Mouse (Mus musculus): ENCODE results near the gene Tgm1.

The Tgm1 gene

DNA sequence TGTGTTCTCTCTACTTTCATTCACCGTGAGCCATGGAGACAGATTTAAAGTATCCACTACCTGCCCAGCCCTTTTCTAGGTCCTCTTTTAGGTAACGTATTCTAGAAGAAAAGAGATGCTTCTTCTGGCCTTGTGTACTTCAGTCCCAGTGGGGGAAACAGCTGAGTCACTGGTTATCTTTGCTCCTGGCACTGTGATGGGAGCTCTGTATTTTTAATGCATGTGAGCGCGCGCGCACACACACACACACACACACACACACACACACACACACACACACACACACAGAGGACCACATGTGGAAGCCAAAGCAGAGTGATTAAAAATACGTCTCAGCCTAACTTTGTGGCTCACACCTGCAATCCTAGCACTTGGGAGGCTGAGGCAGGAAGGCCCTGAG lies 9.7 kb upstream of the Tgm1 start:
- DNase-seq (ENCODE audit: low spot score), result no peak

DNA sequence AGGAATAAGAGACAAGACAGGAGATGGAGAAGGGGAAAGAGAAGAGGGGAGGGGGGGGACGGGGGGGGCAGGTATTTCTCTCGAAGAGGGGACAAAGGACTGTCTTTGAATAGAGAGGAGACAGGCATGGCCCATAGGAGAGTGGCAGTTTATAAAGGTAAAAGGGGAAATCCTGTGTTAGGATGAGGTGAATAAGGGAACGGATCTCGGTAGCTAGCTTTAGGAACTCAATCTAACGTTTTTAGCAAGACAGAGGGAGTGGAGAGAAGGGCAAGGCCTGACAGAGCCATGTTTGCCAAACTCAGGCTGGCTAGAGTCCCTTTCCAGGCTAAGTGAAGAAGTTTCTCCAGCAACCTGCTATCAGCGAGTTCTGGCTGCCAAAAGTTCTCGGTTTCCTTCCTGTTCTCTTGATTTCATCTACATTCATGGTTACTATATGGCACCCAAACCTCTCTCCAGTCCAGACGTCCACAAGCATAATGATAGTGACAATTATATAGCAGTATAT lies 8.8 kb upstream of the Tgm1 start:
- no peak for DNase-seq (ENCODE audit: low spot score)

DNA sequence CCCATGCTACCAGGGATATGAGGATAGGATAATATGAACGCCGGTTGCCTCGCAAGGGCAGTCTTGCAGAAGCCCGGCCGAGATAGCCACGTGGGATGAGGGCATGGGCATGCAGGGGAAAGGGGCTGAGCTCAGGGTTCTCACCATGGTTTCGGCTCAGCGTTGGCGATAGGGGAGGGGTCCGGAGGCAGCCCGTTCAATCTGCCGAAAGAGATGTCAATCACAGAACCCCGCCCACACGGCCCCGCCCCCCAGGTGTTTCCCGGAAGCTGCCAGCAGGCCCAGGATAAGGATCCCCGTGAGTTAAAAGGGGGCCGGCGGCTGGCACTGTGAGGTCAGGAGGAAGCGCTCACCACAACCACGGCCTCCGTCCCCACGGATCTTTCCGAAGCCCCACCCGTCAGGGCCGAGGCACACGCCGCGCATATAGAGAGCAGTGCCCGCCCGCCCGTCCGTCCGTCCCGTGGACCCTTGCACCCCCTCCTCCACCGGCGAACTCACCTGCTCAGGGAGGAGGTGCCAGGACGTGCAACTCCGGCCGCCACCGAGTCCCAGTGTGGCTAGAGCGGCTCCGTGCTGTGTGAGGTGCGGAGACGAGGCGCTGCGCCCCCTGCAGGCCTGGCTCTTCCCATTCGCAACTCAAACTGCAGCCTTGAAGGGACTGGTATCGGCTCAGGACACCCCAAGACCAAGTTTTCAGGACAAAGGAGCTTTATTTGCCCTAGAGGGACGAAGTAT lies 8.1 kb upstream of the Tgm1 start, which contains the start of gene Rabggta:
Rabggta (minus strand) TSS at position 564 of the 738 bp plus-strand sequence.
- peak; percentile 93 for DNase-seq (ENCODE audit: low spot score)

DNA sequence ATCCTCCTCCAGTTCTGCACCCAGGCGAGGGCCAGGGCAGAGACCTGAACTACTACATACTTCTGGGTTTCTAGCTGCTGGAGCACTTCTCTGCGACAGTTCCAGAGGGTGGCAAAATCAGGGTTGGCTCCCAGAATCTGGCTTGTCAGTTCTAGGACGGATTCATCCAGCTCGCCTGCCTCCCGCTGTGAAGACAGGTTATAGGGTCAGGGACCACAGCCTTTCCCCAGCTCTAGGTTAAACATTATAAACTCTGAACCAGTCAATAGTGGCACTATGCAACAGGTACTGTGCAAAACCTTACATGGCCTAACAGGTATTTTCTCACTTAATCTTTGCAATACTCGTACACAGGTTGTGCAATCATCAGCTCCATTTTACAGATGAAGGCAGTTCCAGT lies 7.3 kb upstream of the Tgm1 start:
- DNase-seq (ENCODE audit: low spot score), result no peak

DNA sequence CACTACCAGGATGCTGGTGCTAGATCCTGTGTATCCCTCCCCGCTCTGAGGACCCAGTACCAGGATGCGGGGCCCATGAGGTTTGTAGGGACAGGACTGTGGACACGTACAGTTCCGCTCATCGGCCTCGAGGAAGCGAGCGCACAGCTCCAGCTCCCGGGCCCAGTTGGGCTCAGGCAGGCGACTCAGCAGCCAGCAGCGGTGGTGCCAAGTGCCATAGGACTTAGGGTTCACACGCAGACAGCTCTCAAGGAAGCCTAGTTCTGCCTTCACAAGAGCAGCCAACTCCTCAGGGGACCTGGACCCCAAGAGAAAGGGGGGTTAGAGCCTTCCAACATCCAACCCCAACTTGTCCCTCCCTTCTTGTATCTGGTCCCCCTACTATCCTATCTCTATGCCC lies 6.9 kb upstream of the Tgm1 start:
- no peak for DNase-seq (ENCODE audit: low spot score)

DNA sequence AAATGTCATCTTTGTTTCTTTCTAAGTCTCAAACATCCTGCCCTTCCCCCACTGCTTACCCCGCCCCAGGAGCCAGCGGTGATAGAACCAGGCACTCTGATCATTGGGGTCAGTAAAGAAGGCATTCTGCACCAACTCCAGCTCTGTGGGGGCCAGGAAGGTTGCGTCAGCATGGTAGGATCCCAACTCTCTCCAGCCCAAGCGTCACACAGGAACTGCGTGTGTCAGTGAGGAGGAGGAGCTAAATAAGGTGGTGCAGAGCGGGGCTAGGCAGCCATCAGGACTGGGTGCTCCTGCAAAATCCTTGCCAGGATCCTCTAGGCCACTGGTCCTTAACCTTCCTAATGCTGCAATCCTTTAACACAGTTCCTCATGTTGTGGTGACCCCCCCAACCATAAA lies 6.0 kb upstream of the Tgm1 start:
- no peak for DNase-seq (ENCODE audit: low spot score)

DNA sequence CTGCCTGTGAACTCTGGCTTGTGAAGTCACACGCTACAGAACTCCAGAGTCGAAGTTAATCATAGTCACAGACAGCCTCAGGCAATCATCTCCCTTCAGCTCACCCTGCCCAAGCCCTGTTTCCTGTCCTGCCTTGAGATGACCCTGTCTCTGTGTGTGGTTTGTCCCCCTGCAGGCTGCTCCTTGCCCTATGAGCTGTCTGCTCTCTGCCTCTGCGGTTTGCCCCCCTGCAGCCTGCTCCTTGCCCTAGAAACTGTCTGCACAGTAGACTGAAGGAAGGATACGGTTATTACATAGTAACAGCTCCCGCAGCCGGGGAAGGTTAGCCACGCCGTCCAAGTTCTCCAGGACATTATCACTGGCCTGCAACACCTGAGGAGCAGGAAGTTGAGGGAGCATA lies 3.2 kb upstream of the Tgm1 start:
- DNase-seq (ENCODE audit: low spot score), result no peak

DNA sequence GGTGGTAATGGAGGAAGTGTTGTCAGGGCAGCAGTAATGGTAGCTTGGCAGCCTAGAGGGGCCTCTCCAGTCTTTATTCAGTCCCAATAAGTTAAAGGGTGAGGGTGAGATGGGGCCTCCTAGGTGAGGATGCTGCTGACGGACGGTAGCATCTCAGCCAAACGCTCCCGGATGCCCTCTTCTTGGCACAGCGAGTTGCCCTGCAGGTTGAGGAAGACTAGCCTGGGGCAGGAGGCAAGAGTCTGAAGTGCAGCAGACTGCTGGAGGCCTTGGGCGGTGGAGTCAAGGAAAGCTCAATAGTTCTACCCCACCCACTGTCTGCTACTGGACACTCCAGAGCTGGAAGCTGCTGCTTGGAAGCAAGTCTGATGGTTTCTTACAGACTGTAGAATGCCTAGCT lies 2.5 kb upstream of the Tgm1 start:
- no peak for DNase-seq (ENCODE audit: low spot score)

DNA sequence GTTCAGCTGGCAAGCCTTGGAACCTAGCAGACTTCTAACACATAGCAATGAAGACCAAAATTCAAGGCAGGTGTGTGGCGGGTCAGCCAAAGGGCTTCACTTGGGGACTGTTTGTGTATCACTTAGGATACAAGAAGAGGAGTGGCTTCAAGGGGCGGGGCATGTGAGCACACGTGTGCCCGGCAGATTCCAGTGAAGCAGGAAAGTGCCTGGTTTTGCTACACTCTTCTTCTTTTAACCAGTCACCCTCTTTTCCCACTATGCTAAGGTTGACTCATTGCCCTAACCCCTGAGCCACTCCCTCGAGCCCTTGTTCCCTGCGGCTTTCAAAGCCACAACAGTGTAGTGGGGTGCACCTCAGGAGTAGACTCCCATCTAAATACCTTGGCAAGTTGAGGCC lies 1.2 kb upstream of the Tgm1 start:
- no peak for DNase-seq (ENCODE audit: low spot score)

DNA sequence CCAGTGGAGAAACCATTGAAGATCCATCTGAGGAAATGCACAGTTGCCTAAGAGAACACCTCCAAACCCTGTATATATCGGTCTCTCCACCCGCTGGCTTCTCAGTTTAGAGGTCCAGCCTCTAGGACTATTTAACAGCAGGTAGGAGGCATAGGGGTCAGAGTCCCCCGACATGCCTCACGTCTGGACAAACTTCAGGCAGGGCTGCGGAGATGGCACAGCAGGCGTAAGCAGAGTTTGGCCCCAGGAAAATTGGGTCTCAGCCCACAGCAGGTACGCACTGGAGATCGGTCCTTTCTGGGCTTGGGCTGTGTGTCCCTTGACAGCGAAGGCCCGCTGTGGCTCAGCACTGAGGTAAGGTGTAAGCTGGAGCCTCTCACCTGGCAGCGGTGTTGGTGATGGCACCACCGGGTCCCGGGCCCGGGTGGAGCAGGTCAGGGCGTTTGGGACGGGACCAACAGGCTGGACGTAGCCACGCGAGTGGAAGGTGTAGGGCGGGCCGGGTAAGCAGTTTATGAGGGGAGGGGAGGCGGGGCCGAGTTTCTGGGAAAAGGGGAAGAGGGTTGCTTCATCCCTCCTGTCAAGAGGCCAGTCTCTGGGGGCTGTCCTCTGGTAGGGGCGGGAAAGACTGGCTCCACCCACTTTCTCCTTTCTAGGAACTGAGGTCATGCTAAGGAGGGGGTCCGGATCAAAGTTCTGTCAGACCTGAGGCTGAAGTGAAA lies 558 bp downstream of the Tgm1 start:
- DNase-seq (ENCODE audit: low spot score), result peak; percentile 52

DNA sequence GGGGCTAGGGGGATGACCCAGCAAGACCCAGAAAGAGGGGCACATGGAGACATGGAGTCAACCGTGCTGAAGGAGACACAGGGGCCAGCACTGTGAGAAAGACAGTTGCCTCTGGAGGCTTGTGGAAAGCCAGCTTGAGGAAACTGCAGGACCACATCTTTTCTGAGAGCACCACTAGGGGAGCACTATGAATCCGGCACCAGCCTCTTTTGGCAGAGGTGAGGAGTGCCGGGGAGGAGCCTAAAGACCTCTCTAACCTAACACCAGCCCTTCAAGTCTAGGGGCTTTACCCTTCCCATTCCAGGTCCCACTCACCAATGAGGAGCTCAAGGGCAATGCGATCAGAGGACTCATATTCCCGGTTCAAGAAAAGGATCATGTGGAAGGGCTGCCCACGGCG lies 1.9 kb downstream of the Tgm1 start:
- DNase-seq (ENCODE audit: low spot score), result no peak

DNA sequence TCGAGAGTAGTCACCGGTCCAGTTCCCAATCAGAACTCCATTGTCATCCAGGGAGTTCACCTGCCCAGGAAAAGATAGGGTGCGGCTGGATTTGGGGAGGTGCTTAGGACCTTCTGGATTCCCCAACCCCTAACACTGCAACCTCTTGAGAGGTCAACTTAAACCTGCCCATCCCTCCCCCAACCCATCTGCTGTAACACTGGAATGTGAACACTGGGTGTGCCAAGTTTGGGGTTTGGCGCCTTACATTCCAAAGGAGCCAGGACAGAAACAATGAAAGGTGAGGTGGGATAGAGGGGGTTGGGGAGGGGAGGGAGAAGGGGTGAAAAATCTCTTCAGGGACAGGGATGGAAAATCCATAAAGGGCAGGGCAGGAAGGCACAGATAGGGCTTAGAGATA lies 4.2 kb downstream of the Tgm1 start:
- no peak for DNase-seq (ENCODE audit: low spot score)

DNA sequence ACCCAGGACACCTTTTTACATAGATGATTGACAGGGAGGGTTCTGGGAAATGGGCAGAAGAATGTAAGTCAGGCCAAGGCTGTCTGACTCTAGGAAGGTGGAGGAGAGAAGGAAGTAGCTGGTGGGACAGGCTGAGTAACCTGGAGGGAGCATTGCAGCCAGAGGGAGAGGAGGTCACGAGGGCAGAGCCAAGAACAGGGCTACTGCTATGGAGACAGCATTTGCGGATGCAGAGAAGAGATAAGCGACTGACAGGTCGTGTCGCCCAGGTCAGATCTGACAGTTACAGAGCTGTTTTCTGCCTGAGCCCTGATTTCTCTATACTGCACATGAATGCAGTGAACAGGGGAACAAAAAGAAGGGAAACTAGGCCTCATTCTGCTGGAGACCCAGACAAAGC lies 6.3 kb downstream of the Tgm1 start:
- no peak for DNase-seq (ENCODE audit: low spot score)

DNA sequence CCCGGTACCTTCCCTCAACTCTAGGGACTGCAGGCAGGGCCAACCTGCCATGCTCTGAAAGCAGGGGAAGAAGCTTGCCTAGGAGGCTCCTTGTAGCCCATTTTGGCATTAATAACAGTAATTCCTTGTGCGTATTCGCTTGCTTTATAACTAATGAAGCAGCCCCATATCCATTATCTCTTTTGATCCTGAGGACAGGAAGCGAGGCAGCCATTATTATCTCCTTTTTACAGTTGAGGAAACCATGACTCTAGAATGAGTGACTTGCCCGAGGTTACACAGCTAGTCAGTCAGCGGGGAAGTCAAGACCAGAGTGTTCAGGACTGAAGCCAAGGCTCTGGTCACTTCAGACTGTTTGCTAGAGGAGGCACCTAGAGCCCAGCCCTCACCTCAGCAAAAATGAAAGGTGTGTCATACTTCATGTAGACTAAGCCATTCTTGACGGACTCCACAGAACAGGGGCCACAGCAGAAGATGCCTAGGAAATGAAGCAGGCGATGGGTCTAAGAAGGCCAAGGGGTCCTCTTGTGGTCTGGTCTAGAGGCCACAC lies 7.6 kb downstream of the Tgm1 start:
- no peak for DNase-seq (ENCODE audit: low spot score)

DNA sequence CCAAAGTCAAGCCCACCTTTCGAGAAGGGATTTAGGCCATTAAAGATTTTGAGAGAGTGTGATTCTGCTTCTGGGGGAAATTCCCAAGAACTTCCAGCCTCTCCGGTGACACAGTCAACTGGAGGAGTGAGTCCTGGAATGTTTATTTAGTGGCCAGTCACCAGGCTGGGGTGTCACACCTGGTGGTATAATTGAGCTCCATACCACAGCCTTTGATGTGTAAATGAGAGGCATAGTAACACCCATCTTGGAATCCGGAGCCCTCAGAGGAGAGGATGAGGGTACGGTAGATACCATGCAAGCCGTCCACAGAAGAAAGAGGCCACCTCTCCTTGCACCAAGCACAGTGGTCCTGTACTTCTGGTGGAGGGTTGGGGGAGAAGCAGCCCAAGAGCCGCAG lies 11.0 kb downstream of the Tgm1 start:
- no peak for DNase-seq (ENCODE audit: low spot score)

DNA sequence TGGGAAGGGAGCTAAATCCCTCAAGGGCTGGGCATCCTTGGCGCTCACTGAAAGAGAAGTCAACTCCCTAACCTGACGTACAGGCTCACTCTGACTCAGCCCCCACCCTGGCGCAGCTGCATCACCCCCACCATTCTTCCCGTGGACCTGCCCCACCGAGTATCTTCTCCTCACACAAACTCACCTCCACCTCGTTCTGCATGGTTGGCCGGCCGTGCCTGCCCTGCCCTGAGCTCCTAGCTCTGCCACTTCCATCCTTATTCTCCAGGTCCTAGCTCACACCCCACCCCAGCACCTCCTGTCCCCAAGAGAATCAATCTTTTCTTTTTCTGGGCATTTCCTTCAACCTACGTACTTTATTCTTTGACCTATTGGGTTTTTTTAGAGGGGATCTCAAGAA lies 12.6 kb downstream of the Tgm1 start:
- DNase-seq (ENCODE audit: low spot score), result no peak

DNA sequence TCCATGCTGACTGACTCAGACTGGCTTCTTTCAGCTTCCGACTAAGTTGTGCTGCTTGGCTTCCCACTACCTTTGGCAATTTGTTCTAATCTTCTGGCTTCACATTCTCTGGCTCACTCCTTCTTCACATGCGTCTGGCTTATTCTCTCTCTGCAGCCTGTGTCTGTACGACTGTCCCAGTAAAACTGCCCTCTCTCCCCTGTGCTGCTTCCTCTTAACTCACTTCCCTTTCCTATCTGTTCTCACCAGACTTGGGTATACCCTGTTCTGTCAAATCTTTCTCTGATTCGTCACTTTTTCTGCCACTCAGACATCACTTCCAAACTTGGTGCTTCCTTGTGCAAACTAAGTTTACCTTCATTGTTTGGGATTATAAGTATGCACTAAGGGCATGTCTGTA lies 16.5 kb downstream of the Tgm1 start:
- DNase-seq (ENCODE audit: low spot score), result no peak

DNA sequence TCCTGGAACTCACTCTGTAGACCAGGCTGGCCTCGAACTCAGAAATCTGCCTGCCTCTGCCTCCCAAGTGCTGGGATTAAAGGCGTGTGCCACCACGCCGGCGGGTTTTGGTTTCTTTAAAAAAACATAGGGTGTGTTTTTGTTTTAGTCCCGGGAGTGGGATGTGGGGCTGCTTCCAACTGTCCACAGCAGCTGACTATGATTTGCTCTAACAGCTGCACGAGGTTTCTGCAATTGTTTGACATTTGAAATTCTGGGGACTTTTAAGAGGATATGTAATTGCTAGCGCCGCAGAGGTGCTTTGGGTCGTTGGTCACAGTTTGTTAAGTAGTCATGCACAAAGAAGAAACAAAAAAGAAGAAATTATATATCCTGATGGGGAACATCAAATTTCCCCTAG lies 24.3 kb downstream of the Tgm1 start:
- no peak for DNase-seq (ENCODE audit: low spot score)

DNA sequence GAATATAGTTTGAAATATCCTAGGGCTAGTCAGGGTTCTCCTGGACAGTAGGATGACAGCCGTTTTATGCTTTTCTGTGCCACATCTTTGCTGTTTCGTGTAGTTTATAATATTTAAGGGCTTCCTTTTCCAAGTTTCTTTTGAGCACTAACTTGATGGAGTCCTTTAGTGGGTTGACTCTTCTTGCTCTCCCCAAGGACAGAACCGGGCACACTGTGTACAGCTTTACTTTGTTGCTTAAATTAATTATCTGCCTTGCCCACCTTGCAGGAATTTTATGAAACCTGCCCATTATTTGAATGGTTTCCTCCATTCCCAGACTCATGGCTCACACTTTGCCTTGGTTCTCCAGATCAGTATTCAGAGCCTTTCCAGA lies 31.6 kb downstream of the Tgm1 start:
- no peak for DNase-seq (ENCODE audit: low spot score)

DNA sequence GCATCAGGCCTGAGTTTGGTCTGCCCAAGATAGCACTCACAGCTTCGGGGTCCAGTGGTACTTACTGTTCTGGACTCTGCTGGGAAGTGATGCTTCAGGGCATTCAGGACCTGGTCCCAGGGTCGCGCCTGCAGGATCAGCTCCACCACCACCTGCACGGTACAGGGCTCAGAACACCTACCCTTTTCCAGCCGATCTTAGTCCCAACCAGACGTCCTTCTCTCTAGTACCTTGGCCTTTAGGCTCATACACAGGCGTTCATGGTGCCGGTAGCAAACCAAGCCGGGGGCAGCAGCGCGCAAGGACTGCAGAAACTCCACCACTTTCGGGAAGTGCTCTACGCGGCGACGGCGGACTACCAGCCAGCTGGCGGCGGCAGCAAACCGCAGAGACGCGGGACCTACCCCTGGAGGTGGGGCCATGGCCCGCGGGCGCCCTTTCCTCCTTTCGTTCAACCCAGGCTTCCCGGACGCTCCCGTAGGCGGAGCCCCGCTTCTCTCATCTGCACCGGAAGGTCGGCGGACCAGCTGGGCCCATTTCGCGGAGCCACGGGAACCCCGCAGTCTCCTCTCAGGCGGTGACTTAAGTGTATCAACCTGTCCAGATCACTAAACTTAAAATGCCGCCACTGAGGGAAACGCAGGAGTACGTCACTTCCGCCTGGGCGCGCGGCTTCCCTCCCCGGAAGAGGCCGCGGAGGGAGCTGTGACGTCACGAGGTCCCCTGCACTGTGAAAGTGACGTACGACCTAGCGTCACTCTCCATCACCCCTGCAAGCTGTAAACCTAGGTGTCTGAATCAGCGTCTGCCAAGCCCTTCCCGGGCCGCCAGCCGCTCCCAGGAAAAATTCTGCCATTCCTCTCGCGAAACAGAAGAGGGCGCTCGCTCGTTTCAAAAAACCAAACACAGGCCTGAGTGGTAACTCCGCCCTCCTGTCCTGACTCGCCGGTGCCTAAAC lies 32.3 kb downstream of the Tgm1 start, which contains the start of gene Tinf2:
Tinf2 (minus strand) TSS at position 661 of the 958 bp plus-strand sequence.
- DNase-seq (ENCODE audit: low spot score), result peak; percentile 93

DNA sequence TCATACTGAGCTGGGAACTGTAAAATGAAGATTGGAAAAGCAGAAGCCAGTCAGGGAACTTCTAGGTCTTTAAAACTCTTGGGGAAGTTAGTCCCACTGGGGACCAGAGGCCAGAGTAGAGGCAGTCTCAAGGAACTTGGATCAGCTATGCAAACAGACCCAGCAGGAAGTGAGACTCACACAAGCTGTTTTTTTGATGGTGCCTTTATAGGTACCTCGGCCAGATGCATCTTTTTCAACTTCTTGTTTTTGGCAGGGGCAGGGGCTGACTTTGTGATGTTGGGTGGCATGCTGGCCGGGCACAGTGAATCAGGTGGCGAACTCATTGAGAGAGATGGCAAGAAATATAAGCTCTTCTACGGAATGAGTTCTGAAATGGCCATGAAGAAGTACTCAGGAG lies 36.1 kb downstream of the Tgm1 start:
- no peak for DNase-seq (ENCODE audit: low spot score)

DNA sequence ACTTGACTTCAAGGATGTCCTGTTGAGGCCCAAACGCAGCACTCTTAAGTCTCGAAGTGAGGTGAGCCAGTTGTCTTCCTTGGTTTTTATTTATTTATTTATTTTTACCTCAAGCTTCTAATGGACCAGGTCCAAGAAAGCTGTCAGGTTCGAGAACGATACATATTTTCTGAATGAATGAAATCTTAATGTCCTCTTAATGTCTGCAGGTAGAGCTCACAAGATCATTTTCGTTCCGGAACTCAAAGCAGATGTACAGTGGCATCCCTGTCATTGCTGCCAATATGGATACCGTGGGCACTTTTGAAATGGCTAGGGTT lies 41.0 kb downstream of the Tgm1 start:
- no peak for DNase-seq (ENCODE audit: low spot score)

Measured in urinary bladder, postnatal 25 days (tissue).